Mouse (Mus musculus) layer of hippocampus, adult 9-11 months (tissue): ENCODE measurements at regions not wholly inside any gene's neighbourhood (a gene's known extent, or its start where the extent isn't known, plus 50 kb on each side); places are given as distances from the start of the nearest gene placed in this dataset.

Source experiments
- DNase-seq: peaks from one replicate; pipeline ENCODE4 v3.0.0; 2022

DNA sequence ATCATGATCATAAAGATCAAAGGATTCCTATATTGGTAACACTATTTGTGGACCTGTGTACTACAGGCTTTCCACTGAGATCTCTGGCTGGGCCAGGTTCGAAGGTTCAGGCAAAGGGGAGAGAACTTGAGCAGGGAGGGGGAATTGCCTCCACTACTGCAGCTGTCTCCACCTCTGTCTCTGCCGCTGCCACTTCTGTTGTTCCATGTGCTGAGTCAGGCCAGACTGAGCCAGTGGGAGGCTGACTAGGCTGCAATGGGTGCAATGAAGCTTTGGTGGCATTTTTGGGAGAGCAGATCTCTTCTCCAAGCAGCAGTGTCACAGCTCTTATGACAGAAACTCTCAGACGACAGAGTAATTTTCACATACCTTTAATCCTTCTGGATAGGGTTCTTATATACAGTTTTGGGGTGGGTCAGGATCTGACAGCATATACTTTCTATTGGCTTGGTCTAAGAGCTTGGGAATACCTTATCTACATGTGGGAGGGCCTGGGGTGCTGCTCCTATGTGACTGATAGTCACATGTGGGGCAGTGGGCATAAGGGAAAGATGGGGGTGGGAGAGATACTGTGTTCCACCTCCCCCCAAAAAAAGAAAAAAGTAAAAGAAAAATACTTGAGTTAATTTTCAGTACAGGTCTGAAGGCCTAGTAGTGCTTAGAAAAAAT, 281.5 kb upstream of the Xrcc4 start:
- no peak for DNase-seq

GRCm38 (mm10) chr13:90364518-90365027, 275.2 kb upstream of the Xrcc4 start:
- no peak for DNase-seq

- DNase-seq: no peak
These were observed 270.6 kb upstream of the Xrcc4 start for GRCm38 (mm10) chr13:90359861-90360601.

- no peak for DNase-seq
These were observed 268.7 kb upstream of the Xrcc4 start for GRCm38 (mm10) chr13:90358149-90358548.

DNA sequence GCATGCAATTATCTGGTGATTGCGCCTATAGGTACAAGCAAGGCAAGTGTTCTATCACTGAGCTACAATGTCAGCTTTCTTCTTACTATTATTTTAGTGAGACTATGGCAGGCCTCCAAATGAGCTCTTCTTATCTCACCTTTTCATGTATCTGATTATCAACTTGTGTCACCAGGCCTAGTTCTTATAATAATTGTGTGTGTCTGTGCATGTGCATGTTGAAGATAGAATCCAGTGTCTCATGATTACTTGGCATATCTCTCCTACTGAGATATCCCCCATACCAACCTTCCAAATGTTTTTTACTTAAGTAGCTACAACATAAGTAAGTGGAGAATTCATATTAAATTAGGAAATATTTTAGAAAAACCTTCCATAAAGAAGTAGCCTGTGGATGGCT, 266.2 kb upstream of the Xrcc4 start:
- no peak for DNase-seq

GRCm38 (mm10) chr13:90342823-90343222, 253.4 kb upstream of the Xrcc4 start:
- DNase-seq: no peak

DNA sequence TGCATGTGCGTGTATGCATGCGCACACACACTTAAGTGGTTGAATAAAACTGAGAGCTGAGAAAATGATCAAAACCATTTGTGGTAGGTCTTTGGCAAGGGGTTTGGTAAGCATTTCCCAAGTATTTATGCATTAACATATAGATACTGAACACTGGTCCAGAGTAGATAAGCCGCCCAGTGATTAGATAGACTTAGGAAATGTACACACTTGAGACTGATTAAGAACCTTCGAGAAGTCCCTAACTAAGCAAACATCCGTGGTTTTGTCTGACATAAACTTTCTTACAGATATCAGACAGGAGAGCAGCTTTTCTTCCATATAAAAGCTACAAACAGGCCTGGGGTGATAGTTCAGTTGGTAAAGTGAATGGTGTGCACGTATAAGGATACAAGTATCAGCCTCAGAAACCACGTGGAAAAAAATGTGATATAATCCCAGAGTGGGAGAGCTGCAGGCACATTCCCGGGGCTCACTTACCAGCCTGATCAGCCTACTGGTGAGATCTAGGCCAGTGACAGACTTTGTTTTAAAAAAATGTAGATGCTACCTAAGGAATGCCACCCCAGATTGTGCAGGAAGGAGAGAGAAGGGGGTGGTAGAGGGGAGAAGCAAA, 252.3 kb upstream of the Xrcc4 start:
- DNase-seq: no peak

DNA sequence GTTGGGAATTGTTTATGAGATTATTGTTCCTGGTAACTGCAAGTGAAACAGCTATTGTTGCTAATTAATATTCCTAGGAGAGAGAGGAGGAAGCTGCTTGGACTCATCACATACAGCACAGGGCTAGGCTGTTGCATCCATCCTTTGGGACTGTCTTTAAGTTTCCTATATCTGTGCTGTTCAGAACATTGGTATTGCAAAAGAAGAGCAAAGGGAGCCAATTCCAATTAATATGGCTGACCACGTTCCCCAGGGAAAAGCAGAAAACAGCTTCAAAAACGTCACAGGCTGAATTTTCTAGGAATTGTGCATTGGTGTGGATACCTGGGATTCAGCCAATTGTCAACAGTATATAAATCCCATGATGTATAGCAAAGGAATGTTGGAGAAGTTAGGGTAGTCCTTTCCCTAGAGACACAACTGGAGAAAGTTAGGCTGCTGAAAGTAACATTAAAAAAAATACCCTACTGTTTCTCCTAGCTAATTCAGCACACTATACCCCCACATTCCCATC, 251.3 kb upstream of the Xrcc4 start:
- no peak for DNase-seq

DNA sequence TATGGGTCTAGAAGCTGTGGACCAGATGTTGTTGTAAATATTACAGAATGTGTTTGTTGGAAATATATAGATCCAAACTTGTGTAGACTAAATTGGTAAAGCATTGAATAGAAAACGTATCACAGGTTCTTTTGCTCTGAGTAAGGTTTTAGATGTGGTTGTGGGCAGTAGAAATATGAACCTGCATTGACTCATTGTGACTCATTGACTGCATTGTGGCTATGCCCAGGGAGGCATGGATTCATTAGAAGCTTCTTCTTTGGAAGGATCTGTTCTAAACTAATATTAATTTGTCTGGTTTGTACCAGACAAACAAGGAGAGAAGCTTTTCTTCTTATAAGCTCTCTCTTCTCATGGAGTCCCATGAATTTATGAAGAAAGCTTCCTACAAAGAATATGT, 248.2 kb upstream of the Xrcc4 start:
- no peak for DNase-seq

DNA sequence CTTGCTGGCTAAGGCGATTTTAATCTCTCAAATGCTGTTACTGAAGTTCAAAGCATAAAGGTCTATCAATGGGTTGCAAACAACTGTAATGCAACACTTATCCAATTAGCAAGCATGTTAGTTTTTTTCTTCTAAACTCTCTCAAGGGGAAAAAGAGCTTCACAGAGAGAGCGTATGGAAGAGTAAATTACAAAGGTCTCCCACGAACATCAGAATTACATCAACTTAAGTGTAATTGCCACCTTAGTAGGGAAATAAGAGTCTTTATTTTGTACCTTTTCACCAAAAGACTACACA, 246.3 kb upstream of the Xrcc4 start:
- no peak for DNase-seq

DNA sequence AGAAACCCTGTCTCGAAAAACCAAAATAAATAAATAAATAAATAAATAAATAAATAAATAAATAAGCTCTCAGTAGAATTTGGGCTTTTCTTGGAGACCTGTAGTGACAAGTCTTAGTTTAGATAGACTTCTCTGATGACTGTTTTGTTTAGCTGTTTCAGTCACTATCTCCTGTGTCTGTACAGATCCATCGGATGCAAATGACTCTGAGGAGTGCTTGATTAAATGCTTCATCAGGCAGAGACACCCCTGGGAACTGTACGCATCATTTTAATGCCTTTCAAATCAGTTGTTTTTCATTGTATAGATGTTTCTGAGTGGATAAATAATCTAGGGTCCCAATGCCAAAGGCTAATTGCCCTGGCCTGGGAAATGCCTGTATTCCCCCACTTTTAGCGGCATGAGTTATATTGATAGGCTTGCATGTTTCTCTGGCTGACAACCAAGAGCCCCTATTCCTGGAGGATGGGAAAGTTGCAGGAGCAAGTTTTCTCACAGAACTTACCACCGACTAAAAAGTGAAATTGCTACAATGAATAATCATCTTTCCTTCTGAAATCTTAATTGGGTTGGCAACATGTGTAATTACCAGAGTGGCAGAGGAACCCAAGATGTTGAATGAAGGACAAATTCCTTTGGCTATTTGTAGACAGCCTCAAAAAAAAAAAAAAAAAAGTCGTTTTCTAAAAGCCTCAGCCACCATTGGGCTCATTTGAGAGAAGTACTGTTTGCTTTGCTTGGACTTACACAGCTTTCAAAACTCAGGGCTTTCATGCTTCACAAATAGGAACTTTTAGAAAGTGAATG, 245.7 kb upstream of the Xrcc4 start:
- DNase-seq: no peak

DNA sequence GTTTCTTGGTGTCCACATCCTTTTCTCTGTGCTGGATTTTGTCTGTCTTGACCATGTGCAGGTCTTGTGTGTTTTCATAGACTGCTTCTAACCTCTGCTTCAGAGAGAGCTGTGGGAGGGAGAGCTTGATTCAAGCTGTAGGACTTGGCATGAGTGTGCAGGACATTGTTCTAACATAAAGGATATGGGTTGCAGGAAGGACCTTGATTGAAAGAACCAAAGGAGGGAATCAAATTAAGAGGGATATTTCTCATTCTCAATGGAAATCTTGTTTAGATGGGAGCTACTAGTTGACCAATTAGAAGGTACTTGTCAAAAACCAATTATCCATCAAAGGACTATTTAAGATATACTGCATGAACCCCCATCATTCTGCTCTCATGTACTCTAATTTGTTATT, 244.9 kb upstream of the Xrcc4 start:
- no peak for DNase-seq

DNA sequence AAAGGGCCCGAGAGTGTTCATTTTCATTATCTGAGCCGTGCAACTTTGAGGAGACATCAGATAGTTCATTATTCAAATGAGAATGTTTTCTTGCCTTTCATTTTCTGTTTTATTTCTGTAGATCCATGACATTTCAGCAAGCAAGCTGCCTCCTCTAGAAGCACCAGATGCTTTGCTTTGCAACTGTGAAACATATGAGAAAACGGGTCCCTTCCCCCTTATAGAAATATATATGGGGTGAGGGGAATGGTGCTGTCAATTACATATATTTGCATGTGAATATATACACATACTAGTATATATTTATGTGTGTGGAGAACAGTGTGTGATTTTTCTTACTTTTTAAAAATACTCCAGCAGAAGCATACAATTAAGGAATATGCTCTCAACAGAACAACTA, 235.8 kb upstream of the Xrcc4 start:
- DNase-seq: peak; percentile 36

DNA sequence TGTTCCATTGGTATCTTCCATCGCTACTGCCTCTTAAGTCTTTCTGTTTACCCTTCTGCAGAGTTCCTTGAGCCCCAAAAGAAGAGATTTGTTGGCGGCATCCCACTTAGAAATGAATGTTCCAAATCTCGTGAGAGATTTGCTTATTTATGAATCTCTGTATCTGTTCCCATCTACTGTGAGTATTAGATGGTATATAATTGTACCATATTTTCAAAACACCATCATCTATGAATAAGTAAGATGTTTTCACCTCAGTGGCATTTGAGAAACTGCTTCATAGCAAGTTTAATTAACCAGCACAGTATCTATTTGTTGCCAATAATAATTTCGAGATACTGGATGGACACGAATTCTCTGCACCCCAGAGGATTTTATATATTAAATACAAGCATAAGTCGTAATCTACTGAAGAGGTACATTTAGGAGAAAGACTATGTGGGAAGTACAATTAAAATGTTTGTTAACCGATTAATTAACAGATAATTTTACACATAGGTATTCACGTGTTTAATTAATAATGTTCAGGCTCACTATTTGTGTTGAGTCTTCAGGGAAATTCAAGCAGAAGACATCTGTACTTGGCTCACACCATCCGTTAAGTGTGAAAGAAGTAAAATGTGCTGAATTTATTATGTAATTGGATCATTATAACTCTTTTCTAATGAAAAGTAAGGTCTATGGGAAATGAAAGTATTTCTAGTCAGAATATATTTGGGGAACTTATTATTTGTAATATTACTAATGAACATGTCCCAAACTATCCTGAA, 224.0 kb upstream of the Xrcc4 start:
- no peak for DNase-seq

- DNase-seq: no peak
These were observed 221.1 kb upstream of the Xrcc4 start for GRCm38 (mm10) chr13:90310482-90310881.

DNA sequence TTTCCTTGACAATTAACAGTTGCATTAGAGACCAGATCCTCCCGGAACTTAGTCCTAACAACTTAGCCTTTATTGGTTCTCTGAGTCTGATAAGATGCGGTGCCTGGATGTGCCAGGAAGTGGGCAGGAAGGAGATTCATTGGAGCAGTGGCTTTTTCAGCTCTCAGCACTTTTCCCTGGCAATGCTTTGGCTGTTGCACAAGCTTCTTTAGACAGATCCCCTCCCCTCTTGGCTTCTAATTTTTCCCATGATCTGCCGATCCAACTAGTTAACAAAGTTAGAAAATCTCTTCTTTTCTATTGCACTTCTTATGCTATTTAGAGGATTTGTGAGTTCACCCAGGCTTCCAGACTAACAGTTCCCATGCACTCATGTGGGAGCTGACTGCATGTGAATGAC, 211.1 kb upstream of the Xrcc4 start:
- no peak for DNase-seq

DNA sequence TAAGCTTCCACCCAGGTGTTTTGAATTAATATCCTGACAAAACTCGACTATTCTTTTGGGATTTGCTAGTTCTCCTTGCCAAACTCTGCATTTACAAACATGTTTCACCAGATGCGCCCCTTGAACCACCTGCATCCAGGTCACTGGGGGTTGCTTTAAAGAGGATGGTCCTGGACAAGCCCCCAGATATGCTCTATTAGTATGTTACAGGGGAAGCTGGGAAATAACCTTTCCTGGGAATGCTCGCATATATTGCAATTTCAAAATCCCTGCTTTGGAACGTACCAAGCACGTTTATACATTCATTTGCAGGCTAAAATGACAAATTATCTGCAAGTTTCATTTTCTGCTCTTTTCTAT, 205.2 kb upstream of the Xrcc4 start:
- DNase-seq: no peak

DNA sequence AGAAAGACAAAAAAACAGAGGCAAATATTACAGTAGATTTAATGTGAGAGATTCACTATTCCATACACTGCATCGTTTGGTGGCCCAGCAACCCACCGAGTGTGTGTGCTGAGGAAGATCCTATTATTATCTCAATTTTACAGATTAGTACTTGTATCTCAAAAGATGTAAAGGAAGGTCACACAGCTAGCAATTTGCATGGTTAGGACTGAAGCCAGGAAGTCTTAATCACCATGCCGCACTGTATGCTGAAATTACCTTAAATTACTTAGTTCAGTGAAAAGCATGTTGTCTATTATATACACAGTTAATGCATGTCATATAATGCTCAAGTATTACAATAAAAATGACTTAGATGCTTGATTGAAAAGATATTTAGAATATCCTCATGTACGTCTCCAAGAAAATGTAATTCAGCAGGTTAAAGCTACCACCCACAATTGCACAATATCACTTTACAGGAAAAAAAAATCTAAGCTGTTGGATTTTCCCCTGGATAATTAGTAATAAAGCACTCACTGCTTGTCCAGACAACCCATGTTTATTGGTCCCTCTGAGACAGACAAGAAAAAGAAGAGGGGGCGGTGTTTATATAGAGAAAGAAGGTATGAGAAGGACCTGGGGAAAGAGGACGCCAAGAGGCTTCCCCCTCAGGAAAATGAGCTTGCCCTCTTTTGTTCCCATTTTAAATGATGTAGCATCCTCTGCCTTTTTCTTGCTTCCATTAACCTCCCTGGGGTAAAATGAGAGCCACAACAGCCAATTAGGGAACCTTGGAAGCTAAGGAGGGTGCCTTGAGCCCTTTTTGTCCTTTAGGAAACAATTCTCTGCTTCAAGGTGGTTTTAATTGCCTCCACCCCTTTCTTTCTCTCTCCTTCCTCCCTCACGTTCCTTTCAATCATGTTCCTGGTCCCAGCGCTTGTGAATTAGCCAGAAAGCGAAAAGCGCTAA, 204.6 kb upstream of the Xrcc4 start:
- DNase-seq: no peak

DNA sequence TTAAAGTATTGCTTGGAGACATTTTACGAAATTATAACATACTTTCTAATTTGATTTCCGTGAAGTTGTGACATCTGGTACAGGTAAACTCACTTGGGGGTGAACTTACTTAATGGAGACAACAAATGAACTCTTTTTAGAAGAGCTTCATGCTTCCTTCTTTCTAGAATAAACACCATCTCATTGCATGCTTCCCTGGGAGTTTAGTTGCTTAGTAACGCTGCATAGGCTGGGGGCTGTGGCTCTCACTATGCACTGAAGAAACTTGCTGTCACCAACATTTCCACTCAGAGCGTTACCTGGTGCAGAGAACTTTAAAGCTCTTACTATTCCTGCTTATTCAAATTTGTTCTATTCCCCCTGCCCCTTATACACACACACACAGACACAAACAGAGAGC, 203.5 kb upstream of the Xrcc4 start:
- no peak for DNase-seq

DNA sequence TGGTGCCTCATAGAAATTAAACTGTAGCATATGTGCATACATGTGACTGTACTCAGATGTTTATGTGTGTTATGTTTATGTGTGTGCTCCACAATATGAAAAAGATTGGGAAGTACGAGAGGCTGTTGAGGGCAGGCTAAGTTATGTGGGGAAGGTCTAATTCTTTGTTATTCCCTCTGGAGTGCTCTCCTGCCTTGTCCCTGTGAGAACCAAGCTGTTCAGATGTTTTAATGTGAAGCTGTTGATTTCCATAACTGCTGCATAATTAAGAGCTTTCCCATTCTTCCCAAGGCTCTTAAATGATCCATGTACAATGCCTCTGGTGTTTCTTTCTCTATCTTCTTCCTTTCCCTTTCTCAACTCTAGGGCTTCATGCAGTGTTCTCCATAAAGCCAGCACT, 202.7 kb upstream of the Xrcc4 start:
- no peak for DNase-seq

DNA sequence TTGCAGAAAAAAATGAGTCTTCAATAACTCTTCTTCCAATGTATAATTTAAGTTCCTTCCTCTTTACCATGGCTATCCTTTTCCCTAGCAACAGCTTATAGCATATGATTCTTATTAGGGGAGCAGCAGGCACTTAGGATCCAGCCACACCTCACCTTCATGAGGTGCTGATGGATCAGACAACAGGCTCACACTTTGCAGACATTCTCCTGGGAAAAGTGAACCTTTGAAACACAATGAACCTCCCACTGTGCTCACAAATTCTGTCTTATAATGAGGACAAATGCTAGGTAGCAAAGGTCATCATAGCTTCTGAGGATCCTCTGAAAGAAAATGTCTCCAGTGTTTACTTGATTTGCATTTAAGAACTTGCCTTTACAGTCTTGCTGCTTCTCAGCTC, 191.6 kb upstream of the Xrcc4 start:
- no peak for DNase-seq
